Mouse (Mus musculus) small intestine, adult 2 months (tissue): ENCODE results near the gene Gm7030.
"Not testable (repeated sequence)": the region's sequence is repeated elsewhere in the genome, so short reads cannot be mapped to it uniquely, and the experiment has no call there.

Experiments
- CTCF ChIP-seq: fragments of 200-500 bp; IDR thresholded peaks from 2 replicates; pipeline ENCODE4 v1.5.1; 2012; ENCODE audit warnings: low read depth, mild to moderate bottlenecking, control low read depth, inconsistent platforms, low read length, moderate library complexity, mixed read lengths; ENCODE audit not compliant: insufficient replicate concordance, insufficient read length; ENCODE audit errors: extremely low read depth
- POLR2A ChIP-seq: fragments of 200-500 bp; IDR thresholded peaks from 2 replicates; pipeline ENCODE4 v1.6.1; 2012; ENCODE audit warnings: low read depth, mild to moderate bottlenecking, control low read depth, inconsistent platforms, low read length, moderate library complexity

DNA sequence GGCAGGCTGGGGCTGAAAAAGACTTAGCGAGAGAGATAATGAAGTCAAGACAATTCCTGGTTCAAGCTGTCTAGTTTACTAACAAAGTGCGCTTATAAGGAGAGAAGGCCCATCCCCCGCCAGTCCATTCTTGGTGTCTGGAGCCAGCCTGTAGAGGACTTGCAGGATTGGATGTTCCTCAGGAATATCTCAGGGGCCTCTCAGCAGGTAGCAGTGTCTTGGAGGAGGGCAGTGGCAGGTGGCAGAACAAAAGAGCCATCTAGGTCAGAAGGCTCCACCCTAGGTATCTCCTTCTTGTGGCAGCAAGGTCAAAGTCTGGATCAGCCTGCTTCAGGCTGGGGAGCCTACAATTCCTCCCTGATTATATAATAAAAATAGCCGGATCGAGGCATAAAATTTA, 19.2 kb upstream of the Gm7030 start:
- not testable (repeated sequence) for TF ChIP-seq CTCF, POLR2A
